Mouse (Mus musculus) ovary, adult 18-20 months (tissue): ENCODE results near the gene Speer1.
"Not testable (repeated sequence)": the region's sequence is repeated elsewhere in the genome, so short reads cannot be mapped to it uniquely, and the experiment has no call there.

Experiments
- DNase-seq: peaks from one replicate; pipeline ENCODE4 v3.0.0; 2022; ENCODE audit warnings: low spot score, mixed read lengths

Speer1 gene

GRCm38 (mm10) chr5:11341216-11341615 lies at the start of gene Speer1:
Speer1 (plus strand) TSS chr5:11341516.
- not testable (repeated sequence) for DNase-seq
